Comparison of ENCODE assay signal across 13 mouse cellular contexts in genomic region chr5:64297100-64297499, GRCm38 (mm10).
A peak's percentile ranks its signal among the peaks of the same experiment; 100 is the strongest.
DNase-seq lines count a peak whose midpoint lies in the region; ATAC-seq lines count a peak whose summit lies in the region.
"Had no signal": no experiment of that assay in that cellular context is flagged by ENCODE, and none has a peak within 500 bp of the region (broad histone marks: within the 10 kb centered on the region; RNA-seq: fewer than 3 reads in every experiment).

No protein-coding gene starts in this region.

- H3K36me3 ChIP-seq in forebrain, embryonic 11.5 days (ENCODE audit: control insufficient read depth, insufficient read depth, low read length): no peaks in the 10 kb centered on the region
- H3K36me3 ChIP-seq in forebrain, embryonic 10.5 days (replicated peaks): peaks cover 57% of the 10 kb centered on the region
- peaks cover 16% of the 10 kb centered on the region; the same call in 1 of the 2 replicates for H3K36me3 ChIP-seq in liver, embryonic 13.5 days
- H3K36me3 ChIP-seq in liver, embryonic 12.5 days: peaks cover 24% of the 10 kb centered on the region
- H3K36me3 ChIP-seq in macrophage (ENCODE audit: inconsistent target): peaks cover 28% of the 10 kb centered on the region

- H3K9ac ChIP-seq in forebrain, embryonic 11.5 days (ENCODE audit: low read length): no peak overlapping the region
- H3K9ac ChIP-seq in liver, embryonic 13.5 days: no peak overlapping the region
- H3K9ac ChIP-seq in liver, embryonic 12.5 days: no peak overlapping the region
- H3K9ac ChIP-seq: heart, embryonic 12.5 days had no signal

- 85% methylated on average over 4 of the region's 4 CpGs for WGBS in forebrain, embryonic 11.5 days
- WGBS in forebrain, embryonic 10.5 days: 87% methylated on average over 4 of the region's 4 CpGs
- 66% methylated on average over 4 of the region's 4 CpGs for WGBS in liver, embryonic 13.5 days (ENCODE audit: insufficient replicate concordance)
- 76% methylated on average over 4 of the region's 4 CpGs for WGBS in liver, embryonic 12.5 days (ENCODE audit: insufficient replicate concordance)
- WGBS in macrophage (ENCODE audit: missing documents): 38% methylated on average over 4 of the region's 4 CpGs

- H3K79me2 ChIP-seq in macrophage (ENCODE audit: inconsistent target): peaks cover 6% of the 10 kb centered on the region; the same call in 1 of the 2 replicates

- H3K27ac ChIP-seq in forebrain, embryonic 11.5 days (ENCODE audit: low read depth, low read length): no peak overlapping the region
- H3K27ac ChIP-seq in forebrain, embryonic 10.5 days: no peak overlapping the region
- peak overlapping the region; percentile 48 for H3K27ac ChIP-seq in liver, embryonic 13.5 days
- H3K27ac ChIP-seq in liver, embryonic 12.5 days: no peak overlapping the region
- H3K27ac ChIP-seq in macrophage: peak overlapping the region; percentile 74

- no peak overlapping the region for H3K4me2 ChIP-seq in forebrain, embryonic 11.5 days (ENCODE audit: low read depth, low read length, severe bottlenecking)
- no peak overlapping the region for H3K4me2 ChIP-seq in liver, embryonic 13.5 days
- no peak overlapping the region for H3K4me2 ChIP-seq in liver, embryonic 12.5 days
- H3K4me2 ChIP-seq: heart, embryonic 12.5 days had no signal

- peak; percentile 35 for DNase-seq in forebrain, embryonic 11.5 days (ENCODE audit: low spot score)
- no peak for DNase-seq in forebrain, embryonic 10.5 days (ENCODE audit: extremely low spot score, low spot score)
- DNase-seq in liver, embryonic 13.5 days: no peak
- DNase-seq in ZHBTc4 (ENCODE audit: low read depth, low spot score) (peak; percentile 49), MN1 (ENCODE audit: low spot score) (no peak)
- no peak for DNase-seq in adrenal gland, postnatal 36 days
- DNase-seq: left cerebral cortex, postnatal 4 days; midbrain, embryonic 14.5 days; spleen, adult 18-20 months had no signal

- H3K4me3 ChIP-seq in forebrain, embryonic 11.5 days (ENCODE audit: low read depth, low read length): no peak overlapping the region
- H3K4me3 ChIP-seq in forebrain, embryonic 10.5 days: no peak overlapping the region
- H3K4me3 ChIP-seq in liver, embryonic 13.5 days (replicated peaks): no peak overlapping the region
- no peak overlapping the region for H3K4me3 ChIP-seq in liver, embryonic 12.5 days
- H3K4me3 ChIP-seq in macrophage (ENCODE audit: inconsistent target): no peak overlapping the region
- H3K4me3 ChIP-seq: heart, embryonic 12.5 days had no signal

- no peaks in the 10 kb centered on the region for H3K27me3 ChIP-seq in forebrain, embryonic 11.5 days (ENCODE audit: control insufficient read depth, insufficient read depth, low read length)
- no peaks in the 10 kb centered on the region for H3K27me3 ChIP-seq in forebrain, embryonic 10.5 days (ENCODE audit: poor library complexity, severe bottlenecking)
- no peaks in the 10 kb centered on the region for H3K27me3 ChIP-seq in liver, embryonic 13.5 days
- no peaks in the 10 kb centered on the region for H3K27me3 ChIP-seq in liver, embryonic 12.5 days (replicated peaks)
- H3K27me3 ChIP-seq: heart, embryonic 12.5 days had no signal

- H3K9me3 ChIP-seq in forebrain, embryonic 11.5 days (ENCODE audit: control insufficient read depth, low read length): no peaks in the 10 kb centered on the region
- no peaks in the 10 kb centered on the region for H3K9me3 ChIP-seq in forebrain, embryonic 10.5 days
- no peaks in the 10 kb centered on the region for H3K9me3 ChIP-seq in liver, embryonic 13.5 days (replicated peaks)
- no peaks in the 10 kb centered on the region for H3K9me3 ChIP-seq in liver, embryonic 12.5 days (replicated peaks)
- H3K9me3 ChIP-seq: heart, embryonic 12.5 days had no signal

- ATAC-seq in forebrain, embryonic 11.5 days (replicated peaks; ENCODE audit: low FRiP score): no peak
- no peak for ATAC-seq in liver, embryonic 13.5 days (ENCODE audit: low read depth)
- ATAC-seq in liver, embryonic 12.5 days: no peak
- ATAC-seq: forebrain, embryonic 16.5 days had no signal

- peaks cover 6% of the 10 kb centered on the region; the same call in 1 of the 2 replicates for H3K4me1 ChIP-seq in forebrain, embryonic 11.5 days (replicated peaks; ENCODE audit: control insufficient read depth, insufficient read depth, low read length)
- H3K4me1 ChIP-seq in forebrain, embryonic 10.5 days: peaks cover 48% of the 10 kb centered on the region
- H3K4me1 ChIP-seq in liver, embryonic 13.5 days (replicated peaks): peaks cover 33% of the 10 kb centered on the region
- peaks cover 13% of the 10 kb centered on the region for H3K4me1 ChIP-seq in liver, embryonic 12.5 days

Comparison
In these comparisons a context has a peak if more than half of its experiments do, and no peak if none do; other contexts are left out.
1. DNase-seq: peak in forebrain, embryonic 11.5 days (single experiment) and ZHBTc4 (single experiment); none in forebrain, embryonic 10.5 days (single experiment), liver, embryonic 13.5 days (single experiment), MN1 (single experiment) and adrenal gland, postnatal 36 days (0 of 2).
2. H3K27ac ChIP-seq: peak in liver, embryonic 13.5 days (single experiment) and macrophage (single experiment); none in forebrain, embryonic 11.5 days (single experiment), forebrain, embryonic 10.5 days (single experiment) and liver, embryonic 12.5 days (single experiment).